Mouse (Mus musculus) megakaryocyte, embryonic 14.5 days (primary cell): ENCODE results near the gene Tmem143.

ENCODE experiments used
- FLI1 ChIP-seq: IDR thresholded peaks from 2 replicates; pipeline ENCODE4 v1.6.1; 2012; ENCODE audit warnings: low read length, inconsistent platforms, mixed read lengths
- GATA1 ChIP-seq: IDR thresholded peaks from 3 replicates; pipeline ENCODE4 v1.6.1; 2012; ENCODE audit warnings: mixed read lengths, low read length, inconsistent platforms, borderline replicate concordance

- no peak for TF ChIP-seq FLI1
- no peak for TF ChIP-seq GATA1
Observed at GRCm38 (mm10) chr7:45895931-45896516, 717 bp upstream of the Tmem143 start.
